Mouse (Mus musculus): ENCODE measurements around the gene Slc11a2. TPM values are rescaled to one million over a fixed set of nuclear protein-coding genes. Genes with fewer than 3 reads are reported as not detected.

Gene Slc11a2
- polyA plus RNA-seq, 1 experiment from 2014 or later, result 14.9 TPM

GRCm38 (mm10) chr15:100417854-100418450, 6.9 kb downstream of the Slc11a2 start:
- no peaks in the 10 kb centered on the region for H3K9me3 ChIP-seq (replicated peaks; ENCODE audit: control insufficient read depth, low read length)
- H3K4me3 ChIP-seq (ENCODE audit: low read depth, low read length), result no peak overlapping the region
- H3K9ac ChIP-seq (ENCODE audit: low read depth, low read length), result no peak overlapping the region
- 78% methylated on average over 9 of the region's 9 CpGs for WGBS (ENCODE audit: insufficient replicate concordance)
- H3K36me3 ChIP-seq (ENCODE audit: control insufficient read depth, insufficient read depth, low read length), result no peaks in the 10 kb centered on the region
- ATAC-seq (replicated peaks; ENCODE audit: insufficient number of reproducible peaks, low FRiP score, low TSS enrichment), result no peak
- H3K27ac ChIP-seq (ENCODE audit: low read depth, low read length), result no peak overlapping the region
- H3K4me1 ChIP-seq (ENCODE audit: control insufficient read depth, insufficient read depth, low read length), result peaks cover 34% of the 10 kb centered on the region
- peak overlapping the region; percentile 6; the same call in 1 of the 2 replicates for H3K4me2 ChIP-seq
- H3K27me3 ChIP-seq (ENCODE audit: control insufficient read depth, insufficient read depth, low read length), result no peaks in the 10 kb centered on the region

- Histone ChIP-seq H3K36me3 (ENCODE audit: control insufficient read depth, insufficient read depth, low read length) (no peaks in the 10 kb centered on the region), H3K27me3 (ENCODE audit: control insufficient read depth, insufficient read depth, low read length) (no peaks in the 10 kb centered on the region), H3K9ac (ENCODE audit: low read depth, low read length) (no peak overlapping the region), H3K4me1 (ENCODE audit: control insufficient read depth, insufficient read depth, low read length) (peaks cover 25% of the 10 kb centered on the region), H3K4me2 (no peak overlapping the region), H3K4me3 (ENCODE audit: low read depth, low read length) (no peak overlapping the region), H3K9me3 (replicated peaks; ENCODE audit: control insufficient read depth, low read length) (no peaks in the 10 kb centered on the region), H3K27ac (ENCODE audit: low read depth, low read length) (no peak overlapping the region)
- no peak for ATAC-seq (replicated peaks; ENCODE audit: insufficient number of reproducible peaks, low FRiP score, low TSS enrichment)
- 90% methylated on average over 8 of the region's 8 CpGs for WGBS (ENCODE audit: insufficient replicate concordance)
These were observed 9.2 kb downstream of the Slc11a2 start for GRCm38 (mm10) chr15:100415684-100416083.

DNA sequence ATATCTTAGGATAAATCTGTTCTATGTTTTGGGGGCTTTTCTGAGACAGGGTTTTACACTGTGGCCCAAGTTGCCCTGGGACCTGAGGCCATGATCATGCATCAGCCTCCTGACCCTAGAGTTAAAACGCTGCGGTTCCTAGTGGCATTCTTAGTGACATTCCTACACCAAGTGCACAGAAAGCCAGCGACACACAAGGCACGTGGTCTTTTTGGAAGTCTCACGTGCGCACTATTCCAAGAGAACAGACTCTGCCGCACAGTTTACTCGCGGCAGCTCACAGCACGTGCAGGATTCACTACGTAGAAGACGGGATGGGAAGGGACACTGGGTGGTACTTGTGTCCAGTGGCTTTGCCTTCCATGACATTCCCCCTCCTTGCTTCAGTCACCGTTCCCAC, 9.9 kb downstream of the Slc11a2 start:
- Histone ChIP-seq H3K4me3 (ENCODE audit: low read depth, low read length) (no peak overlapping the region), H3K4me1 (ENCODE audit: control insufficient read depth, insufficient read depth, low read length) (peaks cover 18% of the 10 kb centered on the region), H3K9me3 (replicated peaks; ENCODE audit: control insufficient read depth, low read length) (no peaks in the 10 kb centered on the region), H3K27ac (ENCODE audit: low read depth, low read length) (no peak overlapping the region), H3K9ac (ENCODE audit: low read depth, low read length) (no peak overlapping the region), H3K4me2 (no peak overlapping the region), H3K27me3 (ENCODE audit: control insufficient read depth, insufficient read depth, low read length) (no peaks in the 10 kb centered on the region), H3K36me3 (ENCODE audit: control insufficient read depth, insufficient read depth, low read length) (no peaks in the 10 kb centered on the region; the same call in 1 of the 2 replicates)
- no peak for ATAC-seq (replicated peaks; ENCODE audit: insufficient number of reproducible peaks, low FRiP score, low TSS enrichment)
- WGBS (ENCODE audit: insufficient replicate concordance), result 90% methylated on average over 13 of the region's 13 CpGs

- H3K9ac ChIP-seq (ENCODE audit: low read depth, low read length), result no peak overlapping the region
- no peaks in the 10 kb centered on the region for H3K27me3 ChIP-seq (ENCODE audit: control insufficient read depth, insufficient read depth, low read length)
- no peak overlapping the region for H3K27ac ChIP-seq (ENCODE audit: low read depth, low read length)
- no peak overlapping the region for H3K4me3 ChIP-seq (ENCODE audit: low read depth, low read length)
- ATAC-seq (replicated peaks; ENCODE audit: insufficient number of reproducible peaks, low FRiP score, low TSS enrichment), result no peak
- no peak overlapping the region for H3K4me2 ChIP-seq
- peaks cover 9% of the 10 kb centered on the region for H3K4me1 ChIP-seq (ENCODE audit: control insufficient read depth, insufficient read depth, low read length)
- H3K36me3 ChIP-seq (ENCODE audit: control insufficient read depth, insufficient read depth, low read length), result no peaks in the 10 kb centered on the region; the same call in 1 of the 2 replicates
- no peaks in the 10 kb centered on the region for H3K9me3 ChIP-seq (replicated peaks; ENCODE audit: control insufficient read depth, low read length)
- WGBS (ENCODE audit: insufficient replicate concordance), result 64% methylated on average over 4 of the region's 4 CpGs
These were observed 10.9 kb downstream of the Slc11a2 start for GRCm38 (mm10) chr15:100414011-100414410.

GRCm38 (mm10) chr15:100413306-100413705, 11.6 kb downstream of the Slc11a2 start:
- H3K36me3 ChIP-seq (ENCODE audit: control insufficient read depth, insufficient read depth, low read length), result no peaks in the 10 kb centered on the region; the same call in 1 of the 2 replicates
- no peak overlapping the region for H3K4me3 ChIP-seq (ENCODE audit: low read depth, low read length)
- no peaks in the 10 kb centered on the region for H3K27me3 ChIP-seq (ENCODE audit: control insufficient read depth, insufficient read depth, low read length)
- 0 out of 2 replicates have a peak, but pooled peaks cover 7% of the 10 kb centered on the region for H3K4me1 ChIP-seq (ENCODE audit: control insufficient read depth, insufficient read depth, low read length)
- no peak overlapping the region for H3K9ac ChIP-seq (ENCODE audit: low read depth, low read length)
- H3K9me3 ChIP-seq (replicated peaks; ENCODE audit: control insufficient read depth, low read length), result no peaks in the 10 kb centered on the region
- ATAC-seq (replicated peaks; ENCODE audit: insufficient number of reproducible peaks, low FRiP score, low TSS enrichment), result no peak
- 64% methylated on average over 4 of the region's 5 CpGs for WGBS (ENCODE audit: insufficient replicate concordance)
- no peak overlapping the region for H3K27ac ChIP-seq (ENCODE audit: low read depth, low read length)
- H3K4me2 ChIP-seq, result no peak overlapping the region

DNA sequence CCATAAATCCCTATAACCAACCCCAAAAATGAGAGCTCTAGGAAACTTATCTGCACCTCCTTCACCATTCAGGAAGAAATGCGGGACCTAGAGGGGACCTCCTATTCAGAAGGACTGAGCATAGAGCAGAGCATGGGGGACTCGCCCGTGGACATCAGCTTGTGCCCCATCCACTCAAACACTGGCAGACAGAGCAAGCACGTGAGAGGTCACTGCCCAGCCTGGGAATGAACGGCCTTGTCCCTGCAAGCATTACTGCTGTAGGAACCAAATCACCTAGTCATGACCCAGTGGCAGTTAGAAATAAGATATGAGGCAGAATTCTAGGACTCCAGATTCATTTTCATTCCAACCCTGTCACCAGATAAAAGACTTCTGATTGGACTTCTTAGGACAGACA, 13.1 kb downstream of the Slc11a2 start:
- no peak for ATAC-seq (replicated peaks; ENCODE audit: insufficient number of reproducible peaks, low FRiP score, low TSS enrichment)
- Histone ChIP-seq H3K4me2 (no peak overlapping the region), H3K9me3 (replicated peaks; ENCODE audit: control insufficient read depth, low read length) (no peaks in the 10 kb centered on the region), H3K27ac (ENCODE audit: low read depth, low read length) (no peak overlapping the region), H3K4me3 (ENCODE audit: low read depth, low read length) (no peak overlapping the region), H3K27me3 (ENCODE audit: control insufficient read depth, insufficient read depth, low read length) (no peaks in the 10 kb centered on the region), H3K36me3 (ENCODE audit: control insufficient read depth, insufficient read depth, low read length) (peaks cover 5% of the 10 kb centered on the region; the same call in 1 of the 2 replicates), H3K4me1 (ENCODE audit: control insufficient read depth, insufficient read depth, low read length) (0 out of 2 replicates have a peak, but pooled peaks cover 4% of the 10 kb centered on the region), H3K9ac (ENCODE audit: low read depth, low read length) (no peak overlapping the region)
- WGBS (ENCODE audit: insufficient replicate concordance), result 78% methylated on average over 5 of the region's 5 CpGs

GRCm38 (mm10) chr15:100410918-100411672, 13.8 kb downstream of the Slc11a2 start:
- 55% methylated on average over 14 of the region's 14 CpGs for WGBS (ENCODE audit: insufficient replicate concordance)
- H3K9ac ChIP-seq (ENCODE audit: low read depth, low read length), result no peak overlapping the region
- no peak overlapping the region for H3K27ac ChIP-seq (ENCODE audit: low read depth, low read length)
- H3K4me3 ChIP-seq (ENCODE audit: low read depth, low read length), result no peak overlapping the region
- no peaks in the 10 kb centered on the region for H3K9me3 ChIP-seq (replicated peaks; ENCODE audit: control insufficient read depth, low read length)
- peak; percentile 76 for ATAC-seq (replicated peaks; ENCODE audit: insufficient number of reproducible peaks, low FRiP score, low TSS enrichment)
- H3K36me3 ChIP-seq (ENCODE audit: control insufficient read depth, insufficient read depth, low read length), result peaks cover 5% of the 10 kb centered on the region; the same call in 1 of the 2 replicates
- H3K4me1 ChIP-seq (ENCODE audit: control insufficient read depth, insufficient read depth, low read length), result 0 out of 2 replicates have a peak, but pooled peaks cover 4% of the 10 kb centered on the region
- H3K27me3 ChIP-seq (ENCODE audit: control insufficient read depth, insufficient read depth, low read length), result no peaks in the 10 kb centered on the region
- no peak overlapping the region for H3K4me2 ChIP-seq

- WGBS (ENCODE audit: insufficient replicate concordance), result 51% methylated on average over 5 of the region's 5 CpGs
- Histone ChIP-seq H3K9ac (ENCODE audit: low read depth, low read length) (no peak overlapping the region), H3K4me1 (ENCODE audit: control insufficient read depth, insufficient read depth, low read length) (no peaks in the 10 kb centered on the region), H3K27me3 (ENCODE audit: control insufficient read depth, insufficient read depth, low read length) (no peaks in the 10 kb centered on the region), H3K36me3 (ENCODE audit: control insufficient read depth, insufficient read depth, low read length) (peaks cover 13% of the 10 kb centered on the region), H3K4me3 (ENCODE audit: low read depth, low read length) (no peak overlapping the region), H3K9me3 (replicated peaks; ENCODE audit: control insufficient read depth, low read length) (no peaks in the 10 kb centered on the region), H3K4me2 (no peak overlapping the region), H3K27ac (ENCODE audit: low read depth, low read length) (no peak overlapping the region)
- no peak for ATAC-seq (replicated peaks; ENCODE audit: insufficient number of reproducible peaks, low FRiP score, low TSS enrichment)
These were observed 18.8 kb downstream of the Slc11a2 start for GRCm38 (mm10) chr15:100406088-100406487.

All from heart, embryonic 11.5 days (tissue).